Mouse (Mus musculus): ENCODE measurements around the gene Camk1d.

- TF ChIP-seq CTCF (conservative IDR thresholded peaks at IDR 0.05; ENCODE audit: insufficient read depth, insufficient read length, low read depth, low read length), result no peak
- TF ChIP-seq POLR2A (IDR thresholded peaks at IDR 0.05; ENCODE audit: low read depth, low read length), result no peak
These were observed 162.5 kb downstream of the Camk1d start for GRCm38 (mm10) chr2:5551758-5552255.

All from kidney, adult 2 months (tissue).